Mouse (Mus musculus) intestine, postnatal 0 days (tissue): ENCODE results near the gene Olfr676. TPM values are rescaled to one million over a fixed set of nuclear protein-coding genes. Genes with fewer than 3 reads are reported as not detected.
"Not testable (repeated sequence)": the region's sequence is repeated elsewhere in the genome, so short reads cannot be mapped to it uniquely, and the experiment has no call there.

Experiments
- ATAC-seq: fragments of 200-750 bp; cut with Nextera tagmentation; 2 replicates; pipeline ENCODE4 v1.8.0; 2017; ENCODE audit warnings: mild to moderate bottlenecking, moderate TSS enrichment, moderate library complexity
- H3K27ac ChIP-seq: fragments of 300-500 bp; sonication (generic); 2 replicates; pipeline ENCODE4 v1.5.1; 2014; ENCODE audit warnings: mild to moderate bottlenecking, low read depth, low read length, moderate library complexity
- H3K27me3 ChIP-seq: fragments of 300-500 bp; sonication (generic); replicated peaks from 2 replicates; pipeline ENCODE4 v1.6.1; 2014; ENCODE audit warnings: low read length, mixed read lengths; ENCODE audit not compliant: control insufficient read depth, insufficient read depth
- H3K36me3 ChIP-seq: fragments of 300-500 bp; sonication (generic); 2 replicates; pipeline ENCODE4 v1.6.1; 2014; ENCODE audit warnings: mild to moderate bottlenecking, moderate library complexity; ENCODE audit not compliant: control insufficient read depth, insufficient read depth
- H3K4me1 ChIP-seq: fragments of 300-500 bp; sonication (generic); replicated peaks from 2 replicates; pipeline ENCODE4 v1.6.1; 2014; ENCODE audit warnings: antibody characterized with exemption, low read length, mixed read lengths; ENCODE audit not compliant: control insufficient read depth, insufficient read depth
- H3K4me2 ChIP-seq: fragments of 300-500 bp; sonication (generic); replicated peaks from 2 replicates; pipeline ENCODE4 v1.6.1; 2014; ENCODE audit warnings: low read depth, mild to moderate bottlenecking, moderate library complexity
- H3K4me3 ChIP-seq: fragments of 300-500 bp; sonication (generic); 2 replicates; pipeline ENCODE4 v1.5.1; 2014; ENCODE audit warnings: low read depth, low read length
- H3K9ac ChIP-seq: fragments of 300-500 bp; sonication (generic); 2 replicates; pipeline ENCODE4 v1.6.1; 2014; ENCODE audit warnings: mild to moderate bottlenecking, low read depth, low read length
- H3K9me3 ChIP-seq: fragments of 300-500 bp; sonication (generic); 2 replicates; pipeline ENCODE4 v1.6.1; 2016; ENCODE audit warnings: mixed run types; ENCODE audit not compliant: control insufficient read depth
- CTCF ChIP-seq: sonication (generic); IDR thresholded peaks from 2 replicates; pipeline ENCODE4 v1.5.1; 2016; ENCODE audit warnings: low read depth, mild to moderate bottlenecking, control low read depth, antibody characterized with exemption, moderate library complexity
- WGBS: fragments of 180-500 bp; shearing (Covaris S2); extraction: QIAGEN DNeasy Blood & Tissue Kit; methylation state at CpG from one replicate; pipeline ENCODE4 v1.1.7; 2014; 5-methylcytosine and 5-hydroxymethylcytosine counted together
- polyA plus RNA-seq: library from polyadenylated mRNA; unstranded; fragments of >200 nt; fragmentation: Nextera tagmentation; extraction: Ambion mirVana; gene quantifications from 2 replicates; pipeline ENCODE4 v1.2.1, GENCODE M21; 2015

Gene Olfr676
- polyA plus RNA-seq: not detected in 2 replicates

DNA sequence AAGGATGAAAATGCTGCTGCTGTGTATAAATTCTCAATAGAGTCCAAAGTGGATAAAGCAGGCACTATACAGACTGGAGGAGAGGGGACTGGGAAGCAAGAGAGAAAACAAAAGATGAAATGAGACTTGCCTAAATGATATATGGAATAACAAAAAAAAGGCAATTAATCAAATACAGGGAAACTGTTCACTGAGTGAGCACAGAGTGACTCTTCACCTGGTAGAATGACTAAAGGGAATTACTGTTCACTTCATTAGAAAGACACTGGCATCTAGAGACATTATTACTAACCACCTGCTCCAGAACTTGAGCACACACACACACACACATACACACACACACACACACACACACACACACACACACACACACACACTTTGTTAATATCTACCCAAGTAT is at the start of gene Olfr676:
Olfr676 (plus strand) TSS at position 301 of the 400 bp plus-strand sequence.
- no peak within 1 kb of the TSS for H3K4me3 ChIP-seq
- no peak for ATAC-seq
- no peaks in the 10 kb centered on the region for H3K9me3 ChIP-seq
- no peak for TF ChIP-seq CTCF
- no peaks in the 10 kb centered on the region for H3K36me3 ChIP-seq
- no peak within 1 kb of the TSS for H3K4me2 ChIP-seq
- no peak within 1 kb of the TSS for H3K27ac ChIP-seq
- H3K27me3 ChIP-seq: no peaks in the 10 kb centered on the region
- H3K4me1 ChIP-seq: no peaks in the 10 kb centered on the region
- H3K9ac ChIP-seq: no peak within 1 kb of the TSS

DNA sequence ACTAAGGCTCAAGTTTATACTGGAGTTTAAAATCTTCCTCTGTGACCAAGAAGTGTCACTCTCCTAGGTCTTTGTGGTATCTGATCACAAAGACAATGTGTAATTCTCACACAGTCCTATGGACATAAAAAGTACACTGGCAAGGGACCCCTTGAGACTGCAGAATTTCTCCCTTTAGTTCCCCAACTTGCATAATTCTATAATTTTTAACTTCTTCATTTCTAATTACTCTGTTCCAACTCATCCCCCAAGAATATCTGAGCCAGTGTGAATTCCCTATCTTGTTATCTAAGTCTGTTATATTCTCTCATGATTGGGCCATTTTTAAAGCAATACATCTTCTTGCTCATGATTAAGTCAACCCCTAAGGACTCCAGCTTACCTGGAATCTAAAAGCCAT is 30.6 kb upstream of the Olfr676 start, which contains the start of gene Olfr672:
Olfr672 (minus strand) TSS at position 101 of the 400 bp plus-strand sequence.
- H3K9me3 ChIP-seq: no peaks in the 10 kb centered on the region
- no peak within 1 kb of the TSS for H3K27ac ChIP-seq
- no peak for TF ChIP-seq CTCF
- no peak for ATAC-seq
- no peak within 1 kb of the TSS for H3K4me3 ChIP-seq
- no peak within 1 kb of the TSS for H3K4me2 ChIP-seq
- H3K27me3 ChIP-seq: no peaks in the 10 kb centered on the region
- H3K9ac ChIP-seq: no peak within 1 kb of the TSS
- H3K4me1 ChIP-seq: no peaks in the 10 kb centered on the region
- H3K36me3 ChIP-seq: no peaks in the 10 kb centered on the region

DNA sequence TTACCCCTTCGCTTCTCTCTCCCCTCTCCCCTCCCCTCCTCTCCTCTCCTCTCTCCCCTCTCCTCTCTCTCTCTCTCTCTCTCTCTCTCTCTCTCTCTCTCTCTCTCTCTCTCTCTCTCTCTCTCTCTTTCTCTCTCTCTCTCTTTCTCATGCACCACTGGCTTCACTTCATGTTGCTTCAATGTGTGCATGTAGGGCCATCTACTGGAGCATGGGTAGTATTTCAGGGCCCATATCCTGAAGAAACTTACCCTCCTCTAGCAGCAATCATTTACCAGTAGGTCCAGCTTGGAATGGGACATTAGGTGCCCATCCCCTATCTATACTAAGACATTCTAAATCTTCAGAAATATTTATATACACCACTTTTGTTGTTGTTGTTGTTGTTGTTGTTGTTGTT is 10.0 kb upstream of the Olfr676 start:
- no peaks in the 10 kb centered on the region for H3K36me3 ChIP-seq
- ATAC-seq: no peak
- H3K9me3 ChIP-seq: no peaks in the 10 kb centered on the region
- peak; percentile 33 for TF ChIP-seq CTCF
- H3K27me3 ChIP-seq: no peaks in the 10 kb centered on the region
- 75% methylated on average over 1 of the region's 1 CpGs for WGBS
- H3K4me3 ChIP-seq: no peak overlapping the region
- no peak overlapping the region for H3K4me2 ChIP-seq
- no peak overlapping the region for H3K9ac ChIP-seq
- no peaks in the 10 kb centered on the region for H3K4me1 ChIP-seq
- no peak overlapping the region for H3K27ac ChIP-seq

DNA sequence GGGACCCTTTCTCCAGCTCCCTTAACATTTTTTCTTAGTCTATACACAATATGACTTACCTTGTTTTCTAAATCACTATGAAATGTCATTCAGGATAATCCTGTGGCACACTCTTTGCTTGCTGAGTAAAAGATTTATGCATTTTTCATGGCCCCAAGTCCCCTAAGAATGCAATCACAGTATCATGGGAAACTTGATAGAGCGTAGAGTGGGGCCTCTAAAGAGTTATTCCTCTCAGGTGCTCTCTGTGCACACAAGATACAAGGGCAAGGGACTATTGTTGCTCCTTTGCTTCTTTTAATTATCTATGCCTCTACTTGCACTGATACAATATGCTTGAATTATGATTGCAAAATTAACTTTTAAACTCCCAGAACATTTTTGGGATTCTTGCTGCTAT is 4.1 kb upstream of the Olfr676 start, which contains the start of gene Olfr675:
Olfr675 (minus strand) TSS at position 101 of the 400 bp plus-strand sequence.
- TF ChIP-seq CTCF: no peak
- Histone ChIP-seq H3K27me3 (no peaks in the 10 kb centered on the region), H3K4me3 (no peak within 1 kb of the TSS), H3K36me3 (no peaks in the 10 kb centered on the region), H3K4me1 (no peaks in the 10 kb centered on the region), H3K27ac (no peak within 1 kb of the TSS), H3K9me3 (no peaks in the 10 kb centered on the region), H3K4me2 (no peak within 1 kb of the TSS), H3K9ac (no peak within 1 kb of the TSS)
- WGBS: 76% methylated on average over 1 of the region's 1 CpGs
- ATAC-seq: no peak

DNA sequence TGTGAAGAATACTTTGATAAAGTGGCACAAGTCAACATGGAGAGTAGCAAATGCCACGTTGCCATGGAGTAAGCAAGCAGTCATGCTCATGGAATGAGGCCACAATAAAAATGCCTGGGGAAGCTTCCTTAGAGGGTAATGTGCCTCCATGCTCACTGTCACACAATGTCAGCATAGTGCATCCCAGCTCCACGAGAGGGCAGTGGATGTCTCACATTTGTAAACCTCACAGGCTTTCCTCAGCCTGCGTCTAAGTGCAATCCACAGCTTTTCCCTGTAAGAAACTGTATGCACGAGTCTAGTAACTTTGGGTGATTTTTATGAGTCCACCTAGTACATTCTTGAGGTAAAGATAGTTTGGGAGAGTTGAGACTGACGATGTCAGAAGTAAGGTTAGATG is 1.3 kb downstream of the Olfr676 start:
- H3K4me3 ChIP-seq, H3K36me3 ChIP-seq, H3K4me2 ChIP-seq, H3K9ac ChIP-seq, H3K27me3 ChIP-seq, H3K9me3 ChIP-seq, H3K27ac ChIP-seq, ATAC-seq, H3K4me1 ChIP-seq: not testable (repeated sequence)
- TF ChIP-seq CTCF: peak; percentile 35
- WGBS: 39% methylated on average over 5 of the region's 5 CpGs

DNA sequence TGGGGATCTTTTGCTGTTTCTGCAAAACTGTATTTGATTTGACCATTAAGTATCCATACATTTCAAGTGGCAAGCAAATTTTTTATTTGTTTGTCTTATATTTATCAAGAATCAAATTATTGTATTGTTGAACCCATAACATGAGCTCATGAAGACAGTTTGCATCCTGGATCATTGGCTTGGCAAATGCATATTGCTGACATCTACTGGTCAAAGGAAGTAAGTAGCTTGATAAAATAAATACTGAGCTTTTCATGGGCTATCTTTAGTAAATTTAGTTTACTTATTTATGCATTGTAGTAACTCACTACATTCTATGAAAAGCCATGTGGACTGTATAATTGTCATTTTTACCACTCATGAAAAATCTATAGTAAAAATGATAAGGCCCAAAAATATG is 26.5 kb downstream of the Olfr676 start:
- H3K36me3 ChIP-seq: no peaks in the 10 kb centered on the region
- H3K27ac ChIP-seq: no peak overlapping the region
- H3K9me3 ChIP-seq: no peaks in the 10 kb centered on the region
- no peak overlapping the region for H3K4me2 ChIP-seq
- 0 out of 2 replicates have a peak, but pooled peaks have one; percentile 7 for TF ChIP-seq CTCF
- H3K27me3 ChIP-seq: no peaks in the 10 kb centered on the region
- no peaks in the 10 kb centered on the region for H3K4me1 ChIP-seq
- H3K4me3 ChIP-seq: no peak overlapping the region
- H3K9ac ChIP-seq: no peak overlapping the region
- ATAC-seq: no peak

DNA sequence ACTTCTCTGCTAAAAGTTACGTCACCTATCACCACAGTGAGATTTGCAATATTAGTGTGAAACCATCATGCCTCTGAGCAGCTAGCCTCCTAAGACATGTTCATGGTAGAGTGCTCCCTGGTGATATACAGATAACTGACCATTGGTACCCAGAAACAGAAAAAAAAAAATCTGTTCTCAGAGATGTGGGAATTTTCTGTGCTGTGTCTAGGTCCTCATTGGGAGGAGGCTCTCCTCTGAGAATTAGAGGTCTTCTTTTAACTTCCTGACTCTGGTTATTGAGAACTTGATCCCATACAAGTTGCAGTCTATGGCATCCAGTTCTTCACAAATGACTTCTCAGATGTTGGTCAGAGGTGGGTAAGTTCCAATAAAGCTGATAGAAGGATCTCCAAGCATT is 31.7 kb downstream of the Olfr676 start, which contains the start of gene Olfr678:
Olfr678 (plus strand) TSS at position 301 of the 400 bp plus-strand sequence.
- H3K9me3 ChIP-seq: no peaks in the 10 kb centered on the region
- H3K4me2 ChIP-seq: no peak within 1 kb of the TSS
- 100% methylated on average over 1 of the region's 1 CpGs for WGBS
- TF ChIP-seq CTCF: no peak
- H3K27me3 ChIP-seq: no peaks in the 10 kb centered on the region
- H3K4me3 ChIP-seq: no peak within 1 kb of the TSS
- no peak within 1 kb of the TSS for H3K27ac ChIP-seq
- H3K36me3 ChIP-seq: no peaks in the 10 kb centered on the region
- no peak for ATAC-seq
- H3K9ac ChIP-seq: no peak within 1 kb of the TSS
- H3K4me1 ChIP-seq: no peaks in the 10 kb centered on the region
